Mouse (Mus musculus) layer of hippocampus, postnatal 25 days (tissue): ENCODE measurements at regions not wholly inside any gene's neighbourhood (a gene's known extent, or its start where the extent isn't known, plus 50 kb on each side); places are given as distances from the start of the nearest gene placed in this dataset.
"Not testable (repeated sequence)": the region's sequence is repeated elsewhere in the genome, so short reads cannot be mapped to it uniquely, and the experiment has no call there.

Experiments used
- DNase-seq, 2 experiments: peaks; one replicate each; pipeline ENCODE4 v3.0.0; 2022; ENCODE audit warnings: mixed read lengths in 2 of 2, low spot score in 1 of 2; ENCODE audit errors: extremely low spot score in 1 of 2

DNA sequence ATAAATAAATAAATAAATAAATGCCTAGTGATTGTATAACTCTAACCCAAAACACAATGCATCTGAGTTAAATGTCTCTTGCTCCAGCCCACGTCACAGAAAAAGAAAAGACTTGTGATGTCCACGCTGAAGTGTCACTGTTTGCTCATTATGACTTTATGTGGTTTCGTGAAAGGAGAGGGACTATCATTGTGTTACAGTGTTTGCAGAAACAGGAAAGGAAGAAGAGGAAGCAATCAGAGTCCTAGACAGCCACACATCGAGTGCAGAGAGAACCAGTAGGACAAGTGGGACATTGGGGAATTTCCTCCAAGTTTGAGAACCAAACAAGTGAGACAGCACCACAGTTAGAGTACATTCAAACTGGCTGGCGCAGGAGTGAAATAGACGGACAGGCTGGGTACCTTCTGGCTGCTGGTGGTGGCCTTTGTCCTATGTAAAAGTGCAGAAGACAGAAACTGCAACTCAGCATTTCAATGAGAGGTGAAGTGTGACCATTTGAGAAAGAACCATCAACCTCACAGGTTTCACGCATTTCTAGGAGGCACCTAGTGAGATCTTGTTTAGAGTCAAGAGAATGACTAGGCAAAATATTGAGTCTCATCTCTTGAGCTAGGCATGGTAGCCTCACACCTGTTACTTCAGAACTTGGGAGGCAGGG lies 59.6 kb downstream of the Fasl start:
- DNase-seq = no peak

DNA sequence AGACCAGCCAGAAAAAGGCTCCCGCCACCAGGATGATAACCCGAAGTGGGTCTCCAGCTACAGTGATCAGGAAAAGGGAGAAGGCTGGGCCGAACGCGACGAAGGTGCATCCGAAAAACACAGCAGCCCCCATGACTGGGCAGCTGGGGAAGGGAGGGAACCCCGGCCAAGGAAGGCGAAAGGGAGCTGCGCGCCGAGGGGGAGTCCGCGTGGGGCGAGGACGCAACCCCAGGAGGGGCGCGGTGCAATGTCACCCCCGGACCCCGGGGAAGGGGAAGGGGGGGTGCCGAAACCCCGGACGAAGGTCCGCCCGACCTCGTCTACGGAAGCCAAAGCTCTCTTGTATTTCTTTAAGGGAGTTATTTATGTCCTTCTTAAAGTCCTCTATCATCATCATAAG lies 60.9 kb downstream of the Fasl start:
- DNase-seq = not testable (repeated sequence)

DNA sequence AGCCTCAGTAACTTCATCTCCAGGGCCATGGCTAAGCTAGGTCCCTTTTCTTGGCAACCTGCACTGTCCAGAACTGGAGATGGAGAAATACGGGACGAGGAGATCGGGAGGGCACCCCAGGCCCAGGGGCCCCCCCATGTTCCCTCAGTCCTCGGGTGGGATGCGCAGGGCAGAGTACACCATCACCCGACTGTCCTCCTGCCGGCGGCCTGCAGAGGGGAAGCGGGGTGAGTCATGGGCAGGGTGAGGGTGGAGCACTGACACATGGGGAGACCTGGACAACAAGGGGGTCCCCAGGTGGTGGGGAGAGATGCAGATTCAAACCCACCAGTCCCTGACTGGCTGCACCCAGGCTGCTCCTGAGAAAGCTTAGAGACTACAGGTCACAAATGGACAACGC lies 62.2 kb downstream of the Fasl start:
- DNase-seq = not testable (repeated sequence)

DNA sequence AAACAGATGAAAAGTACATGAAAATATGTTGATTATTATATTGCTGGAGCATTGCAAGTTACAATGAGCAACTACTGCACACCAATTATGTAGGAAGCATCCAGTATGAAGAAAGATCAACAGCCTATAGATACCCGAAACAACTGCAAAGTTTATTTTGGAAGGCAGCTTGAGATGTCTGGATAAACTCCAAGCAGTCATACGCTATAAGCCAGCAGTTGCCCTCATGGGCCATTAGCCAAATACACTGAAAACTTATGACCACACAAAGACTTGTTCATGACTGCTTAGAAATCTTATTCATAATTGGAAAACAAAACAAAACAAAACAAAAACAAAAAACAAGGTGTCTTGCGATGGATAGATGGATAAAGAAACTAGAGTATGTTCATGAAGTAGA lies 68.4 kb downstream of the Fasl start:
- DNase-seq = no peak

DNA sequence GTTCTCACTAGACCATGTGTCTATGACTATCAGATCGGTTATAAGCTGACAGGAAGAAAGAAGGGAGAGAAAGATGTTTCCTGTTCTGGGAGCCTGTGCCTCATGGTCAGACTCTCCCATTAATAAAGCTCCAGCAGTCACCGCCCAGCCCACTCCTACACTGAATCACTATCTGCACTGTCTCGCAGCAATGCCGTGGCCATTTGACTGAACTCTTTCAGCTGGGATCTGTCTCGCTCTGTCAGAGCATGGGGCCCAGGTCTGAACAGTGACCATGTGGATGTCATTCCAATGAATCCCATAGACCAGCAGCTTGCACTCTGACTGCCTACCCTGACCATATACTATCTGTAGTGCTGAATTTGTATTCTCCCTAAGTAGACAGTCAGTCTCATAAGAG lies 70.0 kb downstream of the Fasl start:
- DNase-seq = no peak

DNA sequence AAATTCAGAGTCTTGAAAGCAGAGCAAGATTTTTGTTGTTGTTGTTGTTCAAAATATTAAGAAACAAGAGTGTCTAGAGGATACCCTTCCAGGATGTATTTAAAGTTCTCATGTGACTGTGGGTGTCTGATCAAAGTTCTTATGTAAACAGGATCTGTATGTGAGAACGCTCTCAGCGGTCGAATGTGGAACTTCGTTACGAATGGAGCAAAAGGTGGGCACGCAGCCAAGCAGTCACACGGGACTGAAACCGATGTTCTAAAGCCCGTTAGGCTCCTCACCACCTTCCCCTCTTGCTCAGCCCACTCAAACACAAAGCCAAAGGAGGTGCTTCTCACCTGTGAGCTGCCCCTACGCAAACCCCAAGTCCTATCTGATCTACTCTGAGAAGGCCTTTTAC lies 75.4 kb downstream of the Fasl start:
- DNase-seq = peak; percentile 23 to 61

DNA sequence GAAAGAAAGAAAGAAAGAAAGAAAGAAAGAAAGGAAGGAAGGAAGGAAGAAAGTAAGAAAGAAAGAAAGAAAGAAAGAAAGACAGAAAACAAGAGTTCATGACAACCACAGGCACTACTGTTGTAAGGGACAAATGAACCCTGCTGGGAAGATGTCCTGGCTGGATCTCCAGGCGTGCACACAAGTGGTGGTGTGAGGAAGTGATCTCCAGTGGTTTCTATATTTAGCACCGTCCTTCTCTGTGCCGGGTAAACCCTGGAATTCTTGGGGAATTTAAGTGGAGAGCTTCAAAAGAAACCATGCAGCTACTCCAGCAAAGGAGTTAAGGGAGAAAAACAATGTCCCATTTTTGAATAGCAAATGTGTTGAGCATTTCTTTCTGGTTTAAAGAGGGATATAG lies 76.0 kb downstream of the Fasl start:
- DNase-seq = no peak

DNA sequence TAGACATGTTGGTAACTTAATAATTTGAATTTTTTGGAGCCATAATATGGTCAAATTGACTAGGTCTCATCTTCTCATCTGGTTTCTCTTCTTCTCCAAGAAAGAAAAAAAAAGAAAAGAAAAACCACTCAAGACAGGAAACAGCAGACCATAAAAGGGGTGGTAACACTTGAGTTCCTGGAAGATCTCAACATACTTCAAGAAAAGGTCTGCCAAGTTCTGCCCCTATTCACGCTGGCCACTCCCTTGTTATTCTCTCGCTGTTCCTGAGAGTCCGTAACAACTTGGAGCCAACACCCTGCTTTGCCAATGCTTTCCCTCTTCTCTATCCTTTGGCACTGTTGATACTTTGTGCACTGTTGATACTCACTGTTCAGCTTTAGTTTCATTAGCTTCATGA lies 81.2 kb downstream of the Fasl start:
- DNase-seq = no peak

DNA sequence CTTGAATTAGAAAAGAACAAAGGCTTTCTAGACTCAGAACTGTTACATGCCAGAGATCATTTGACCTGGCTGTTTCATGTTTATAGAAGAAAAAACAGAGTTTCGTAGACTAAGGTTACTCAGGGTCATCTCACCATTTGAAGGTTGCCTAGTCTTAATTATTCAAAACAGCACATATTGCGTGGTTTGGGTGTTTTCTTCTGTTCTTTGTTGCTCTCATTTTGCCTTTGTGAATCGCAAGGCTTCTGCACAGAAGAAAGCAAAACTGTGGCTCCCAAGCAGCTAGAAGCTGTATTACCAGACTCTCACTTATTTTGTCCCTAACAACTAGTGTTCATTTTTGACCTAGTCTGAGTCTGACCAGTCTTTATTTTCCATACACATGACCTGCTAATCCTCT lies 83.3 kb downstream of the Fasl start:
- no peak for DNase-seq

DNA sequence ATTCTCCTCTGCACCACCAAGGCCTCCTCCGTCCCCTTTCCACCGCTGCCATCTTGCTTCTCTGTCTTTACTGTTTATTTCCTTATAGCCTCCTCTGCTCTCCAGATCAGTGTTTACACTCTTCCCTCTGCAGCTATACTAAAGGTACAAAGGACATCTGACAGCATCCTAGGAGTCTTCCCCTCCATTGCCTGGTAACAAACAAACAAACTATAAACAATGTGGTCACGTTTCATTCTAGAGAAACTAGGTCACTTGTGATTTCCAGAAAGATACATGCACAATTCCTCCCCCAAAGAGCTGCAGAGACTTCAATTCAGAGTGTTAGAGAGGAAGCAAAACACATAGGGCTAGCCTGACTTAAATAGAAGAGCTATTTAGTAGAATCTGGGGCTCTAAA lies 83.8 kb downstream of the Fasl start:
- DNase-seq = no peak

DNA sequence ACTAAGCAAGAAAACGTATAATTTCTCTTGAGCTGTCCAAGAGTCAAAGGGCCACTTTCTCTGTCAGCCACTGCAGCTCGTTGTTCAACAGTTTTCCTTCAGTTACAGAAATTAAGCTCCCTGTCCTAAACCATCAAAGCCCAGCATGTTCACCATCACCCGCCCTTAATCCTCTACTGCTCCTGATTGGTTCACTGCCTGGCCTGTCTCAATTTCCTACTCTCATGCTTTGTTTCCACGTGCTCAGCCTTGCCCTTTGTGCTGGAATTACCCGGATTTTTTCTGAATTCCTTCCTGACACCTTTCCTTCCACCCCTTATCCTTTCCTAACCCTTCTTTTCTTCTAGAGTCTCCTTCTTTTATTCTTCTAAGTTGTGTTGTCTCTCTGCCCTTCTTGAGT lies 92.4 kb downstream of the Fasl start:
- no peak for DNase-seq

DNA sequence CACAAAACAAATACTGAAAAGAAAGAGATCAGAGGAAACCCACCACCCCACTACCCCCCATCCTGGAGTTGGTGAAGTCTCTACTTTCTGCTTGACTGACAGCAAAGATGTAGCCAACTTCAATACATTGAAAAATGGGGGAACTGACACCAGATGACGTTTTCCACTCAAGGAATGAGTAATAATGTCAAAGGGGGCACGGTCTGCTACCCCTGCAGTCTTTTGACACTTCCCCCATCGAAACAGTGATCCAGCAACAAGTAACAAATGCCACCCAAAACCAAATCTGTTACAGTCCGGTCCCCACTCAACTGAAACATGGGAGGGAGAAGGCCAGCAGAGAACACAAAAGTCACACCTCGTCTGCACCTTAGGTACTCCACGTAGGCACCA lies 94.5 kb downstream of the Fasl start:
- DNase-seq = no peak

DNA sequence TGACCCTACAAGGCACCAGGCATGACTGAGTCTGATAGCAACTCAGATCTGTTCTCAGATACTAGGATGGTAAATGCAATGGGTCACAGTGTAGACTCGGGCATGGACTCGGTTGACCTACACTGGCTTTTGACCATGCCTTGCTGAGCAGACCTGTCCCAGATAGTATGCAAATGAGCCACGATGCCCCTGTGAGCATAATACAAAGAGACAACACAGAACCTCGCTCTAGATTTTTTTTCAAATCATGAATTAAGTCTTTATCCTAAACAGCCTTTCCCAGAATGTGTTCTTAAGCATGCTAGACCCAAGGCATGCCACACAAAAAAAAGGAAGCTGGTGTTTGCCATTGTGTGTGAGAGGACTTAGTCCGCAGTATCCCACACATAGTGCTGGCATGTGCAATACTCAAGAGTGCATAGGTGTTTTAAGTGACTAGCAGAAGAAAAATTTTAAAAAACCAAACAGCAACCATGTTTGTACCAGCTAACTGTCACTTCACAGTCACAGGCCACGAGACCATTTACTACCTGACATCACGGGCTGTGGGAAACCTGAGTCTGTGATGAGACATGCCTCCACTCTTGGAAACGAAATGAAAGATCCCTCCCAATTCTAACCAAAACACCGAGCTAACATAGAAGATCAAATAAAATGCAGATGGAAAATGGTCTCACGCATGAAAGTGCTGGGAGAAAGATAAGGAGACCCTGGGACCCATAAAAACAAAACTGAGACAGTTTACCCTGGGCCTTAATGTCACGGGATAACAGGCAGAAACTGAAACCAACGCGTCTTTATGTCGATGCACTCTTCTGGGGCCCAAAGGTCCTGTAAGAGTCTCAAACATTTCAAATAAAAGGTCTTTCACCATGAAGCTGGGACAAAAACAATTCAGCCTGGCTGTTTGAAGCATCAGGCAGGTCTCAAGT lies 95.2 kb downstream of the Fasl start:
- no peak for DNase-seq

DNA sequence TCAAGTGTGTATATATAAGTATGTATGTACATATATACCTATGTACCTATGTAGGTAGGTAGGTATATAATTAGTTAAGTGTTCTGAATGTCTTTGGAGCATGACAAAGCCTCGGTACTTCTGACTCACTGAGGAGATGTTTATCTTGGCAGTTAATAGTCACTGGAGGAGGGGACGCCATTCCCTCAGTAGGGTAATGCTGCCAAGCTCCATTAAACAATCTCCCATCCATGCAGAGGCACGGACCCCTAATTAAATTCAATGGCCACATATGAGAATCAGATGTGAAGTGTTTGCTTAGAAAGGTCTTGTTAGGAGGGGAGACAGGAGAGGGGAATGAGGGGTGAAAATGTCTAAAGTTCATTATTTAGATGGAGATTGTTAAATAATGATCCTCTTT lies 99.3 kb downstream of the Fasl start:
- DNase-seq = no peak

DNA sequence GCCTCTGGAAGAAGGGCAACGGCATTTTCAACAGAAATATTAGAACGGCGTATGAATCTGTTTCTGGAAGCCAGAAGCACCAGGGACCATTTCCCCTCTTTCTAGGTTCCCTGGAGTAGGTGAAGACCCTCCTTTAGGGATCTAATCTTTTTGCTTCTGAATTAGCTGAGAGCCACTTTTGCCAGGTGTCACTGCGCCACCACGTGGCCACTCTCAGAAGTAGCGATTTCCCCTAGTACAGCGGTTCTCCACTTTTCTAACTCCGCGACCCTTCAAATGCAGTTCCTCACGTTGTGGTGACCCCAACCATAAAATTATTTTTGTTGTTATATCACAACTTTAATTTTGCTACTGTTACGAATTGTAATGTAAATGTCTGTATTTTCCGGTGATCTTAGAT lies 100.7 kb downstream of the Fasl start:
- peak; percentile 55 to 75 for DNase-seq

DNA sequence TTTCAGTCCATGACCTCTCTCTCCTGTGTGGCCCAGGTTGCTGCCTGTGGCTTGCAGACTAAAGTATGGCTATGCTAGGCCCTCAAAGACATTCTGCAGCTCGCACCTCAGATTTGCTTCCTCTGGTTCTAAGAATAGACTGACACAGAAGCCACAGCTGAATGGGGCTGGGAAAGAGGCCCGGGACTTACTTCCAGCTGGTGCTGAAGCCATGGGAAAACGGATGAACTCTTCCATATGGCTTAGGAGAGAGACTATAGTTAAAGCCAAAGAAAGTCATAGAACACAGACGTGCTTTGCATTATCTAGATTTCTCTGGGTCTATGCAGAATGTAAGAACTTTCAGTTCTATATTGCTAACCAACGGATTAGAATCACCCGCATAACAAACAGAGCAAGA lies 107.7 kb downstream of the Fasl start:
- no peak for DNase-seq

DNA sequence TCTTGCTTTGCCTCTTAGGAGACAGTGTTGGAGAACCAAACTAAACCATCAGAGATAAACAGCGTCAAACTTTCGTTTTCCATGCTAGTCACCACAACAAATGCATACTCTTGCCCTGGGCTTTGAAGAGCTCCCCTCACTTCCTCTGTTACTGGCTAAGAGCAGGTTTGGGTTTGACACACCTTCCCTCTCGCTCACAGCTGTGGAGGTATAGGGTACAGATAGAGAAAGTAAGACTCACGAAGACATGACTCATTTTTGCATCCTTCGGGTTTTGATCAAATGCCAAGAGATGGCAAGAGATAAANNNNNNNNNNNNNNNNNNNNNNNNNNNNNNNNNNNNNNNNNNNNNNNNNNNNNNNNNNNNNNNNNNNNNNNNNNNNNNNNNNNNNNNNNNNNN lies 117.4 kb downstream of the Fasl start:
- DNase-seq = no peak

DNA sequence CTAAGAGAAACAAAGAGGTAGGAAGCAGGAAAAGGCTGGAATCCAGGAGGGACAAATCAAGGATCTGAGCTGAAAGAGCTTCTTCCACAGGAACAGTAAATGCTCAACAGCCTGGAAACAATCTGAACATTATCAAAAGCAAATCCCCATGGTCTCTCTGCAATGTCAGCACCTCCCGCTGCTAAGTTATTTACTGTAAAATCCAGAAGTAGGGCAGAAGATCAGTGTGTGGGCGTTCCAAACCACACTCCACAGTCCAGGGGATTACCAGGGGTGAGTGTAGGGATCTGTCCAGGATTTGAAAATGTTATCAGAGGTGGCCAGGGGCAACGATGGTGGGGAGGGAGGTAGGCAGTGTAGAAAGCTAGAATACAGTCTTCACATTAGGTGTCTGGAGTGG lies 124.0 kb downstream of the Fasl start:
- no peak for DNase-seq

DNA sequence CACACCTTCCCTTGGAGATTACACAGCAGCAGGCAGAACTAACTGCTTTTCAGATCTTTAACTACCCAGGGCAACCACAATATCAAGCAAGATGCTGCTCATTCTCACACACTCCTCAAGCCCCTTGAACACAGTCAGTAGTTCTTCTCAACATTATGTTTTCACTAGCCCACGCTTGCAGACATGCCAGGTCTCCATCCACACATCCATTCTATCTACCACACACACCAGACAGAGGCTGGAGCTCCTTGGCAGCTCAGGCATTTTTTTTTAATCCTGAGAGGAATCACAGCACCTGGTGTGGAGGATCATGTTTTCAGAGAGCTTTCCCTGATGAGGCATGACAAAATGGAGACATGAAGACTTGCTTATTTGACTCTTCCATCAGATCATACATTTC lies 124.9 kb downstream of the Fasl start:
- no peak for DNase-seq

DNA sequence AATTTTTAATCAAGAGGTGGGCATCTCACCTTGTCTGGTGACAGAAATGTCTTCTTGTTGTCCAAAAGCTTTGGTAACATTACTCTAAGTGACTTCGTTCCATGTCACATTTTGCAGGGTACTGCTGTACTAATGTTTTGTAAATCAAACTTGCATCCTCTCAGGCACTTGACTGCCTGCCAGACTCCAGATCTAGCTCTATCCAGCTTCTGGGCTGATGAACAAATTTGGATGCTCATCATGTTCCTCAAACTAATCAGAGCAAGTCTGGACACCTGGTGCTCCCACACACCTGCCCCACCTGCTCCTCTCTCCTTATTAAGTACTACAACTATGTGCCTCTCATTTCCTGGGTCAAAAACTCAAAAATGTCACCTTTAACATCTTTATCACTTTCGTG lies 126.1 kb downstream of the Fasl start:
- DNase-seq = peak; percentile 7 to 13

DNA sequence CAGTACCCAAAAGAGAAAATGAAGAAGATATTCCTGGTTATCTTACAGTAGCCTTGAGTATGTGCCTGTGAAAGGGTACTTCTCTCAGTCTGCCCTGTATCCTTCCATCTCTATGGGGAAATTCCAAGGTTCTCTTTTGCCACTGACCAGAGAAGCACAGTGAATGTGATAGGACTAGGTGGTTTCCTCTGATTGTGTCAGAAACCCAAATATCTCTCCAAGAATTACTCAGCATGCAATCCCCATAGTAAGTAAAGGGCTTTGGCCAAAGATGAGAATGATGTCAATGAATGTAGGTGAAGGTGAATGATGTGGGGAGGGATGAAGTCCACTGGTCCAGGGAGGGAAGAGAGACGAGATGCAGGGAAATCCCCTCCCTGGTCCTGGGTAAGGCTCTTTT lies 130.8 kb downstream of the Fasl start:
- DNase-seq = no peak

DNA sequence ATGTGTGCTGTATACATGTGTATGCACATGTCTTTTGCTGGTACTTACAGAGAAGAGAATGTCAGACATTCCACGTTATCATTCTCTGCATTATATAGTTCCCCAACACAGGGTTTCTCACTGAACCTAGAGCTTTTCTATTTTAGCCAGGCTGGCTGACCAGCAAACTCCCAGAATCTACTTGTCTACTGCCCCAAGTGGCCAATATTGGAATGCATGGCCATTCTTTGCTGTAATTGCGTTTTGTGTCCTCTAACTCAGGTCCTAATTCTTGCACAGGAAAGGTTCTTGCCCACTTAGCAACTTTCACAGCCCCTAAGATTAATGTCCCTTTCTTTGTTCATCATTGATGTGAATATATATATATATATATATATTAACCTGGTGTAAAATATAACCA lies 138.9 kb downstream of the Fasl start:
- DNase-seq = no peak
